Mouse (Mus musculus): ENCODE measurements around the gene 4933402D24Rik.

4933402D24Rik gene

DNA sequence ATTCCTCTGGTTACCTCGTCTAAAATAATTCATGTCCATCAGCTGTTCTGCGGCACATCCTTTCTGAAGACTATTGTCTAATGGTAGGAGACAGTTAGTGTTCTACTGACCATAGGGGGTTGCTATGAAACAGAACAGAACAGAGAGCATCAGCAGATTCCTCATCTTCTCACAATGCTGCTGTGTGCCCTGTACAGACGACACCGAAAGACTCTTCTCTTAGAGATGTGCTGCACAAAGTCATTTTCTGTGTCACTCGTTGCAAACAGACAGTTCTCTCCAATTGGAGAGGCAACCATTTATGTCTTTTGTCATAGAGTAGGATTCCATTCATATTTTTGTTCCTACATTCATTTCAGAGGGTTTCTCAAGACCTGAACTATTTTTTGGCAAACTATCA is at the start of gene 4933402D24Rik:
Gene 4933402D24Rik, minus strand, starts transcription at position 101 of the 400 bp plus-strand sequence.
- peak; percentile 43 for DNase-seq (ENCODE audit: inconsistent ontology term)

DNA sequence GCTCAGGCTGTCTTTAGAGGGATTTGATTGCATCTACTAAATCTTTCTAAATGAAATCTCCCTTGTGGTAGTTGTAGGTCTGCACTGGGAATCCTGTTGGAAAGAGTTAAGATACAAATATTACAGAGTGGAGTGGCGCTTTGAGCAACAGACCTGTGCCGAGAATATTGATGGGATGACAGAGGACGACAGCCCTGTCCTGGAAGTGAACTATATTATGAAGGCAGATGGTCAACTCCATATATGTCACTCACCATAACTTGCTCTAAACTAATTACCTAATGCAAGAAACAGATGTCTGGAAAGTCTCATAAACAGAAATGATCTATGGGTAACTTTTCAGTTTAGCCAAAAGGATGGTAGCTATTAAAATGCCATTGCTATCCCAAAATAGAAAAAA is 39.5 kb upstream of the 4933402D24Rik start:
- no peak for DNase-seq (ENCODE audit: inconsistent ontology term)

GRCm38 (mm10) chr1:63805095-63805494 is 36.0 kb upstream of the 4933402D24Rik start:
- no peak for DNase-seq (ENCODE audit: inconsistent ontology term)

- no peak for DNase-seq (ENCODE audit: inconsistent ontology term)
Observed at GRCm38 (mm10) chr1:63794326-63794725, 25.3 kb upstream of the 4933402D24Rik start.

- peak; percentile 90 for DNase-seq (ENCODE audit: inconsistent ontology term)
Observed at GRCm38 (mm10) chr1:63776902-63777630, 8.0 kb upstream of the 4933402D24Rik start.

- DNase-seq (ENCODE audit: inconsistent ontology term): peak; percentile 77
Observed at GRCm38 (mm10) chr1:63776396-63776795, 7.3 kb upstream of the 4933402D24Rik start.

DNA sequence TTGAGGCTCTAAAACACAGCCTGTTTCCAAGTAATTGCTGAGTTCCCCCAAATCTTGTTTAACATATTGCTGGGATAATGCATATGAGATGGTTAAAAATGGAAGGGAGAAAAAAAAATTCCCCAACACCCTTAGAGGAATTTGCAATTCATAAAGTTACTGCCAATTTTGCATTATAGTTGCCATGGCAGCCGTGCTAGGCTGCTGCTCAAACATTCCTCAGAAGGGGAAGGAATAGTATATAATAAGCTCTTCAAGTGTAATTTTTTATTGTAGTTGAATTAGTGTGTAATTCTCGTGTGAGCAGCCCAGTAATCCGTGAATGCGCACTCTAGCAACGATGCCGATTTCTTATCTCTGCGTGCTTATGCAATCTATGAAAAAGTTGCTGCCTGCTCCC is 1.2 kb upstream of the 4933402D24Rik start:
- DNase-seq (ENCODE audit: inconsistent ontology term): no peak

- DNase-seq (ENCODE audit: inconsistent ontology term): no peak
Observed at GRCm38 (mm10) chr1:63768112-63768511, 955 bp downstream of the 4933402D24Rik start.

DNA sequence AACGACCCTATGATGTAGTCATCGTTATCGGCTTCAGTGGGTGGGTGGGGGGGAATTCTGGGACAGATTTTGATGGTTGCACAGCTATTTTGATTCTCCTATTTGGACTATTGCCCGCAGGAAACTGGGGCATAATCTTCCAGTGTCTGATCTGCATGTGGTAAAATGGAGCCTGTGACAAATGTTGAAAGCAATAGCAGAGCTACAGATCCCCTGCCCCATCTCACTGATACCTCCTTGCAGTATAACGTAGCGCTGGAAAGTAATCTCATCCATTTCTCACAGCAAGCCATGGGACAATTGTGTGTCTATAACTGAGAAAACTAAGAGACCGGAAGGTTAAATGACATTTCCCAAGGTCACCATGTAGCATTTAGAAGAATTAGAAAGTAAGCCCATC is 4.7 kb downstream of the 4933402D24Rik start:
- no peak for DNase-seq (ENCODE audit: inconsistent ontology term)

DNA sequence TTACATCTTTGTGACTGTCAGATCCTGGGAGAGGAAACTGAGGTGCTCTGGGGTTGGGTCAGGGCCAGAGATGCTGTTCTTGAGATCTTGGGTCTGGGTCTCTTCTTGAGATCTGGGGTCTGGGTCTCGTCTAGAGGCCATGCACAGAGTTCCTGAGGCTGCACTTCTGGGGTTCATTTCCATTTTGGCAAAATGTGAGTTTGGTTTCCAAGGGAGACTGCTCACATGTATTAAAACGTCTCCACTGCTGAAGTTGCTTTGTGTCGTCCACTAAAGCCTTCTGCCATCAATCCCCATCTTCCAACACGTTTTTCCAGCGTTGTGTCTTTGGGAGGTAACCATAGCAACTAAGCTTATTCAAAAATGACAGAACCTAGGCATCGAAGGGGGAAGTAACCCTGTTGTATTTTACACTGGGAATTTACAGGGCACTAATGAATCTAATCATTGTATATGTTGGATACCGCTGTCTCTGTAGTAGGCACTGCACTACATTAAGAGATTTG is 5.1 kb downstream of the 4933402D24Rik start:
- peak; percentile 5 for DNase-seq (ENCODE audit: inconsistent ontology term)

DNA sequence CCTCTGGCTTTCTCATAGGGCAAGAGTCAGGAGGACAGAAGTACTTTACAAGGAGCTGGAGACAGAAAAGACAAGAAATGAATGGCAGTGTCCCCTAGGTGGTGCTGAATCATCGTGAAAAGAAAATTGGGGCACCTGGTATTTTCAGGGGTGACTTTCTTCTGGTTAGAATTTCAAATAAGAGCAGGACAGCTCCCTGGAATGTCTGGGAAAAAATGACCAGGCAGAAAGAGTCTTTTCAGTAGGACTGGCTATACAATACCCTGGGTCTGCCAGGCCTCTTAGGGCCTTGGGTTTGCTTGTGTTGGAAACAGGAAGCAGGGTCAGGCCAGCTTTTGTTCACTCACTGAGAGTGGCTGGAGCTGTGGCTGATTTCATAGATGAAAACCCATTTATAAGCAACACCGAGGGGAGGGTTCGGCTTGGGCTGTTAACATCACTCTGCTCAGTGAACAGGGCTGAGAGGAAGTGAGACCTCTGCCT is 5.8 kb downstream of the 4933402D24Rik start:
- peak; percentile 77 for DNase-seq (ENCODE audit: inconsistent ontology term)

DNA sequence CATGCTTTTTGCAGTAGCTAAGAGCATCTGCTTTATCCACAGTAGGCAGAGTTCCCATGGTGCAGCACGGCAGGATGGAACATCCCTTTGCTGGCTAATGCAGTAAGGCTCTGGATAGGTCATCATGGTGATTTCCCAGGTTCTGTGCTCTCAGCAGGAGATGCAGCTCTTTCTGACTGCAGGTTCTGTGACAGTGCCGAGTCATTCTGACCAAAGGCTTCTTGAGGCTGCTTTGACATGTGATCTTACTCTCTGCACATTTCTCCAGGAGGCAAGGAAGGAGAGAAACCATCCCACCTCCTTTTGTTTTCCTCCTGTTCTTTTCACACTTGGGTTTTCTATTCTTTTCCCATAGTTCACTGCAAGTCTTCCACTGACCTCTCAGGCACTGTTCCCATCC is 13.1 kb downstream of the 4933402D24Rik start:
- DNase-seq (ENCODE audit: inconsistent ontology term): no peak

DNA sequence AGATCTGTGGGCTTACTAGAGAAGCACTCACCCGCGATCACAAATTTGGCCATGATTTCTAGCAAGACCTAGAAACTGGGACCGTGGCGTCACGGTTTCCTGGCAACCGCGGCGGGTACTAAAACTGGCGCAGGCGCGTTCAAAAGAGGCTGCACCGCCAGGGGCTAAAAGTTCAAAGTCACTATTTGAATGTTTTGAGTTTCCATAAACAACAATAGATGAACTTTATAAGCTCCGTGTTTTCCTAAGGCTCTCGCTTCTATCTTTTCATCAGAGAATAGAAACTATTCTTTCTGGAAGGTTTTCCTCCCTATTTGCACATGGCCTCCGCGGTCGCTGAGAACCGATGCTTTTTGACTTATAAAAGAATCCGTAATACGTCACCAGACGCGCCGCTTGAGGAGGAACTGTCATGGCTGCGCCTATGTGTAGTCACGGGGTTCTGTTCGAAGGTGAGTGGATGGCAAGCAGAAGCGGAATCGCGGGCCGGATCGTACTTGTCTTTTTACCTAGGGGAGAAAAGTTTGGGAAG is 38.8 kb downstream of the 4933402D24Rik start, which contains the start of the genes Mdh1b and Fastkd2:
Gene Mdh1b, minus strand, starts transcription at position 79 of the 532 bp plus-strand sequence.
Gene Fastkd2, plus strand, starts transcription at position 375 of the 532 bp plus-strand sequence.
- peak; percentile 85 for DNase-seq (ENCODE audit: inconsistent ontology term)

DNA sequence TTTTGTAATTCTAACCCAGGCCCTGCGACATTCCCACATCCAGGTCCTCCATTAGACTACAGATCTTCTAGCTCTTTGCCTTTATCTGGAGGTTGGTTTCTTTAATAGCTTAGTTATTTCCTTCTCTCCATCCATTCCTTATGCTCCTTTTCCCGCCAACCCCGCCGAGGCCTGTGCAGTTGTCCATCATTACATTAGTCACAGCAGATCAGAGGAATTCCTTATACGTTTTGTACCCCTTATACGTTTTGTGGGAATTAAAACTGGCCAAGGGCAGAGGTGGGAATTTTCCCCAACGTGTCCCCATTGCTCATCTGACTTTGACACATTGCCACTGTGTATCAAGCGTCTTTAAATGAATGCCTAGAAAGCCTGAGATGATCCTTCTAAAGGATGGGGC is 39.3 kb downstream of the 4933402D24Rik start:
- no peak for DNase-seq (ENCODE audit: inconsistent ontology term)

- no peak for DNase-seq (ENCODE audit: inconsistent ontology term)
Observed at GRCm38 (mm10) chr1:63720161-63720560, 48.9 kb downstream of the 4933402D24Rik start.

GRCm38 (mm10) chr1:63708876-63709275 is 60.2 kb downstream of the 4933402D24Rik start:
- DNase-seq (ENCODE audit: inconsistent ontology term): peak; percentile 33

DNA sequence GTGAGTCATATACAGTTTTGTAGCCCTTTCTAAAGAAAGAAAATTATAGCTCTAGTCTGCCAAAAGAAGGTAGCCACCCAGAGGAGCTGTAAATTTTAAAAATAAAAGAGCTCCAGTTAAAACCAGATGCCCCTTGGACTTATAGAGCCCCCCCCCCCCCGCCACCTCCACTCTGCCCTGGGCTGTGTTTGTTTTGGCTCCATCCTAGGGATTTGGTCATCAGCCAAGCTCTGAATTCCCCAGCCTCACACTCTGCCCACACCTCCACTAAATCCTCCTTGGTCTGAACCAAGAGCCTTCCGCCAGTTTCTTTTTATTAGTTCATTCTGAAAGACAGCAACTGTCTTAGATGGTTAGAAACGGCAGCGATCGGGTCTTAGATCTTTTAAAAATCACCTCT is 63.3 kb downstream of the 4933402D24Rik start:
- peak; percentile 24 for DNase-seq (ENCODE audit: inconsistent ontology term)
